Mouse (Mus musculus) ES-E14 (cell line): Measurements from ENCODE around the gene Dok1. TPM values are rescaled to one million over a fixed set of nuclear protein-coding genes. Genes with fewer than 3 reads are reported as not detected.
A peak's percentile ranks its signal among the peaks of the same experiment; 100 is the strongest.

Experiments
- DNase-seq: peaks from one replicate; pipeline ENCODE4 v3.0.0-alpha.2; 2013; ENCODE audit warnings: low read depth, low spot score
- H3K27ac ChIP-seq: 2 replicates; pipeline ENCODE4 v1.5.1; 2012; ENCODE audit warnings: low read depth, mild to moderate bottlenecking, low read length, moderate library complexity, mixed read lengths; ENCODE audit not compliant: poor library complexity, insufficient read depth, severe bottlenecking
- H3K36me3 ChIP-seq: 2 replicates; pipeline ENCODE4 v1.6.1; 2012; ENCODE audit warnings: mild to moderate bottlenecking, low read length, moderate library complexity, mixed read lengths; ENCODE audit not compliant: control insufficient read depth, poor library complexity, insufficient read depth, severe bottlenecking
- H3K4me1 ChIP-seq, 2 experiments: fragments of 150-350 bp in 1 of 2; sonication (generic) in 1 of 2; 2 replicates each; pipeline ENCODE4 v1.6.1; 2012; ENCODE audit warnings: low read length in 2 of 2, mild to moderate bottlenecking in 1 of 2, mixed read lengths in 1 of 2; ENCODE audit not compliant: control insufficient read depth in 2 of 2, insufficient read depth in 2 of 2, poor library complexity in 1 of 2
- H3K4me3 ChIP-seq, 2 experiments: fragments of 150-350 bp in 1 of 2; sonication (generic) in 1 of 2; 2 replicates each; pipeline ENCODE4 v1.5.1; 2012; ENCODE audit warnings: low read length in 2 of 2, low read depth in 1 of 2, mild to moderate bottlenecking in 1 of 2, mixed read lengths in 1 of 2; ENCODE audit not compliant: insufficient read depth in 1 of 2, poor library complexity in 1 of 2, severe bottlenecking in 1 of 2
- H3K9ac ChIP-seq: 2 replicates; pipeline ENCODE4 v1.6.1; 2012; ENCODE audit warnings: low read depth, mild to moderate bottlenecking, low read length, mixed read lengths; ENCODE audit not compliant: poor library complexity, insufficient read depth, severe bottlenecking
- H3K9me3 ChIP-seq: fragments of 150-350 bp; sonication (generic); 2 replicates; pipeline ENCODE4 v1.6.1; 2012; ENCODE audit warnings: low read depth, mild to moderate bottlenecking, low read length; ENCODE audit not compliant: control insufficient read depth, insufficient read depth
- CHD2 ChIP-seq: IDR thresholded peaks from 2 replicates; pipeline ENCODE4 v1.6.1; 2014; ENCODE audit warnings: mild to moderate bottlenecking, low read depth, low read length, inconsistent platforms
- HCFC1 ChIP-seq: IDR thresholded peaks from 2 replicates; pipeline ENCODE4 v1.6.1; 2012; ENCODE audit warnings: low read length, inconsistent platforms, borderline replicate concordance; ENCODE audit not compliant: insufficient read depth
- MAFK ChIP-seq: IDR thresholded peaks from 2 replicates; pipeline ENCODE4 v1.6.1; 2014; ENCODE audit warnings: mild to moderate bottlenecking, low read depth, low read length, inconsistent platforms; ENCODE audit not compliant: insufficient read depth
- ZC3H11A ChIP-seq: IDR thresholded peaks from 2 replicates; pipeline ENCODE4 v1.6.1; 2012; ENCODE audit warnings: low read depth, mild to moderate bottlenecking, inconsistent platforms, low read length, borderline replicate concordance
- ZNF384 ChIP-seq: IDR thresholded peaks from 2 replicates; pipeline ENCODE4 v1.6.1; 2012; ENCODE audit warnings: low read depth, low read length, inconsistent platforms
- in situ Hi-C, 2 experiments: fragments of 600-800 bp; cut with MboI; formaldehyde crosslinking; loops; one replicate each; pipeline ENCODE4 v1.15.1; 2025; ENCODE audit warnings: low sequenced_read_pairs in 2 of 2, inconsistent platforms in 1 of 2; ENCODE audit not compliant: unreplicated experiment in 2 of 2
- total RNA-seq: library from RNA; depleted of rRNA; stranded (reverse); fragments of 300-350 nt; gene quantifications from 2 replicates; pipeline ENCODE4 v1.2.3, GENCODE M21; 2012

Gene Dok1
- total RNA-seq, 1 experiment: 14.9 TPM

DNA sequence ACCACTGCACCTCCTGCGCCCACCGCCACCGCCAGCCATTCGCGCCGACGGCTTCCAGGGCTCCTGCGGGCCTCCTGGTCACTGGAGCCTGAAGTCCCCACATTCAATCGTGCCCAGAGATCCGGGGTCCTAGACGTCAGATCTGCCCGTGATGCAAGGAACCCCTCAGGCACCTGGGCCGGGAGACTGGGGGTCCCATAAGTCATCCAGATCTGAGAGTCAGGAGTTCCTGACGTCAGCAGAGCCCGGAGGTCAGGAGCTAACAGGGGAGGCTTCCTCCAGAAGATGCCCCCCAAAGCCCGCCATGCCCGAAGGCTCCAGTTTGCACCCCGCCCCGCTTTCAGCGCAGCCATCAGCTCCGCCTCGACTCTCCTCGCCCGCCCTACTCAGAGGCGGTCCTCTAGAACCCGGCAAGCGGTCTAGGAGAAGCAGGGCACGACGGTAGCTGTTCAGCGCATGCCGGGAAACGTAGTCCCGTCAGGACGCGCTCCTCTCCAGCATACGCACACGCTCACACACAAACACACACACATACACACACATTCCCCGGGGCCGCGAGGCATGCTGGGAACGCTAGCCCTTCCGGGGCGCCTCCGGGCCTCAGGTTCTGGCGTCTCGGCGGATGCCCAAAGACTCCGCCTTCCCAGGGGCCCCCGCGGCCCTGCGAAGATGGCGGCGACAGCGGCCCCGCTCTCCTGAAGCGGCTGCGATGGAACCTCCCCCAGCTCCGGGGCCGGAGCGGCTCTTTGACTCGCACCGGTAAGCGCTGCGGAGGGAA is 21.0 kb upstream of the Dok1 start, which contains the start of gene Aup1:
Aup1 (plus strand) TSS at position 448 of the 778 bp plus-strand sequence.
- Histone ChIP-seq H3K27ac (peak within 1 kb of the TSS; percentile 70; the same call in 1 of the 2 replicates), H3K36me3 (peaks cover 19% of the 10 kb centered on the region), H3K4me3 (peak within 1 kb of the TSS; percentile 89 to 97), H3K9ac (peak within 1 kb of the TSS; percentile 95), H3K4me1 (peaks cover 0 to 9% of the 10 kb centered on the region in 2 experiments; a peak in 1 of 4 replicates), H3K9me3 (no peaks in the 10 kb centered on the region)
- DNase-seq: peak; percentile 98
- in situ Hi-C loops: loop anchor here (25.0 kb wide), 2 partner anchors 658 to 1533 kb away; partner anchors contain the start of genes Cyp26b1 (in 1 of the 2) and Vax2 (in 1 of the 2)
- no peak for TF ChIP-seq ZNF384
- TF ChIP-seq MAFK: no peak
- no peak for TF ChIP-seq ZC3H11A
- TF ChIP-seq CHD2: 0 out of 2 replicates have a peak, but pooled peaks have one; percentile 45
- peak; percentile 99 for TF ChIP-seq HCFC1

DNA sequence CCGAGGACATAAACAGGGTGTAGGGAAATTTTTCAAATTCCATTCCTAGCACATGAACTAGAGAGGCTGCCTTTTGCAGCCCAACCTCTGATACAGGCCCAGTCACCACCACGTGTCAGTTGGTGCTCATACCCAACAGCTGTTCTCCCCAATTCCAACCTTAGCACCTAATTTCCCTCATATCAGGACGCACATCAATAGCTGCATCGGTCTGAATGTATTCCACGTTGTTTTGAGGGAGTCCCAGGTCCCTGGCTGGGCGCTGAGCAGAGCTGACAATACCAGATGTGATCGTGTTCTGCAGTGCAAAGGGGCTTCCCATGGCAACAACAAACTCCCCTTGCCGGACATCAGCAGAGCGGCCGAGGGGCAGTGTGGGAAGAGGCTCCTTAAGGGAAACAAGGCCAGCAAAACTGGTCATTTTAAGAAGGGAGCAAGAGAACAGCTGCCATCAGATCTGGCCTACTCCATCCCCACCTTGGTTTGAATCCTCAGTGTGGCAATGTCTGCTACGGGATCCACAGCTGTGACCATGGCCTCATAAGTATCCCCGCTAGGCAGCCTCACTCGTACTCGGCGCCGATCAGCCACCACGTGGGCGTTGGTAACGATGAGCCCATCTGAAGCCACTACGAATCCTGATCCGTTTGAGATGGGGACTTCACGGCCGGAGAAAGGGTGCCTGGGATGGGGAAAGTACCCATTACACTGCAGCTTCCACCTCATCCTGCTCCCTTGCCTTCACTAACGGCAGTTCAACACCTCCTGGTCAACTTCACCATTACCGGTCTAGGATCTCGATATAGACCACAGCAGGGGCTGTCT is 20.1 kb upstream of the Dok1 start:
- Histone ChIP-seq H3K4me3 (peak overlapping the region; percentile 89 to 97), H3K4me1 (peaks cover 0 to 8% of the 10 kb centered on the region in 2 experiments; a peak in 1 of 4 replicates), H3K27ac (no peak overlapping the region), H3K9ac (peak overlapping the region; percentile 95), H3K9me3 (no peaks in the 10 kb centered on the region), H3K36me3 (peaks cover 19% of the 10 kb centered on the region)
- in situ Hi-C loops: loop anchor here (25.0 kb wide), 2 partner anchors 659 to 1534 kb away; partner anchors contain the start of genes Cyp26b1 (in 1 of the 2) and Vax2 (in 1 of the 2)
- TF ChIP-seq ZNF384: no peak
- no peak for TF ChIP-seq ZC3H11A
- TF ChIP-seq MAFK: no peak
- TF ChIP-seq HCFC1: no peak
- TF ChIP-seq CHD2: no peak
- no peak for DNase-seq

- Histone ChIP-seq H3K4me3 (no peak overlapping the region), H3K9ac (no peak overlapping the region), H3K9me3 (no peaks in the 10 kb centered on the region), H3K36me3 (peaks cover 3% of the 10 kb centered on the region; the same call in 1 of the 2 replicates), H3K4me1 (peaks cover 0 to 2% of the 10 kb centered on the region in 2 experiments; a peak in 1 of 4 replicates), H3K27ac (no peak overlapping the region)
- in situ Hi-C loops: no loop called here
- TF ChIP-seq MAFK (no peak), CHD2 (no peak), ZC3H11A (no peak), ZNF384 (no peak), HCFC1 (no peak)
- DNase-seq: no peak
These were observed 16.1 kb upstream of the Dok1 start for GRCm38 (mm10) chr6:83049367-83049766.

- in situ Hi-C loops: no loop called here
These were observed 11.5 kb upstream of the Dok1 start for GRCm38 (mm10) chr6:83044742-83045141.

More at GRCm38 (mm10) chr6:83044742-83045141, 11.5 kb upstream of the Dok1 start:
- Histone ChIP-seq H3K9ac (no peak overlapping the region), H3K4me3 (no peak overlapping the region), H3K4me1 (peaks cover 1 to 3% of the 10 kb centered on the region in 2 experiments; a peak in 2 of 4 replicates), H3K27ac (no peak overlapping the region), H3K36me3 (no peaks in the 10 kb centered on the region), H3K9me3 (no peaks in the 10 kb centered on the region)
- no peak for DNase-seq
- TF ChIP-seq ZNF384: no peak
- no peak for TF ChIP-seq CHD2
- no peak for TF ChIP-seq MAFK
- no peak for TF ChIP-seq HCFC1
- no peak for TF ChIP-seq ZC3H11A
